Mouse (Mus musculus) forebrain, postnatal 0 days (tissue): ENCODE data around the gene Rnf144a. TPM values are rescaled to one million over a fixed set of nuclear protein-coding genes. Genes with fewer than 3 reads are reported as not detected.

Experiments
- ATAC-seq: fragments of 200-750 bp; cut with Nextera tagmentation; 2 replicates; pipeline ENCODE4 v1.8.0; 2017; ENCODE audit warnings: mild to moderate bottlenecking, moderate library complexity
- DNase-seq: peaks from one replicate; pipeline ENCODE4 v3.0.0-alpha.2; 2015
- H3K27ac ChIP-seq: fragments of 300-500 bp; sonication (generic); 2 replicates; pipeline ENCODE4 v1.5.1; 2014; ENCODE audit warnings: low read depth, mild to moderate bottlenecking, antibody characterized with exemption, low read length, moderate library complexity, mixed read lengths
- H3K27me3 ChIP-seq: fragments of 300-500 bp; sonication (generic); 2 replicates; pipeline ENCODE4 v1.6.1; 2014; ENCODE audit warnings: mild to moderate bottlenecking, low read length, mixed read lengths; ENCODE audit not compliant: insufficient read depth
- H3K36me3 ChIP-seq: fragments of 300-500 bp; sonication (generic); 2 replicates; pipeline ENCODE4 v1.6.1; 2014; ENCODE audit warnings: mild to moderate bottlenecking, moderate library complexity; ENCODE audit not compliant: insufficient read depth
- H3K4me1 ChIP-seq: fragments of 300-500 bp; sonication (generic); 2 replicates; pipeline ENCODE4 v1.6.1; 2014; ENCODE audit warnings: antibody characterized with exemption; ENCODE audit not compliant: insufficient read depth
- H3K4me2 ChIP-seq: fragments of 300-500 bp; sonication (generic); 2 replicates; pipeline ENCODE4 v1.6.1; 2014; ENCODE audit warnings: low read depth, mild to moderate bottlenecking, moderate library complexity
- H3K4me3 ChIP-seq: fragments of 300-500 bp; sonication (generic); 2 replicates; pipeline ENCODE4 v1.5.1; 2014; ENCODE audit warnings: low read depth, low read length, mixed read lengths
- H3K9ac ChIP-seq: fragments of 300-500 bp; sonication (generic); 2 replicates; pipeline ENCODE4 v1.6.1; 2014; ENCODE audit warnings: mild to moderate bottlenecking
- H3K9me3 ChIP-seq: fragments of 300-500 bp; sonication (generic); 2 replicates; pipeline ENCODE4 v1.6.1; 2016; ENCODE audit warnings: low read length
- CTCF ChIP-seq: sonication (generic); IDR thresholded peaks from 2 replicates; pipeline ENCODE4 v1.5.1; 2016; ENCODE audit warnings: antibody characterized with exemption, control low read depth, low read depth
- WGBS: fragments of 180-500 bp; shearing (Covaris S2); extraction: QIAGEN DNeasy Blood & Tissue Kit; methylation state at CpG from one replicate; pipeline ENCODE4 v1.1.7; 2014; 5-methylcytosine and 5-hydroxymethylcytosine counted together
- polyA plus RNA-seq: library from polyadenylated mRNA; unstranded; fragments of >200 nt; fragmentation: Nextera tagmentation; extraction: Ambion mirVana; gene quantifications from 2 replicates; pipeline ENCODE4 v1.2.1, GENCODE M21; 2015
- total RNA-seq: library from RNA; depleted of rRNA; stranded (reverse); fragments of >200 nt; gene quantifications from 2 replicates; pipeline ENCODE4 v1.2.3, GENCODE M21; 2014

Gene Rnf144a
- total and polyA plus RNA-seq, 2 experiments from 2014 or later: 23.1 to 39.1 TPM

- Histone ChIP-seq H3K4me1 (peaks cover 13% of the 10 kb centered on the region; the same call in 1 of the 2 replicates), H3K9ac (no peak overlapping the region), H3K4me2 (no peak overlapping the region), H3K36me3 (no peaks in the 10 kb centered on the region), H3K27ac (no peak overlapping the region), H3K27me3 (no peaks in the 10 kb centered on the region), H3K4me3 (no peak overlapping the region), H3K9me3 (no peaks in the 10 kb centered on the region)
- ATAC-seq (no peak), DNase-seq (no peak)
- 96% methylated on average over 1 of the region's 1 CpGs for WGBS
- TF ChIP-seq CTCF: no peak
These were observed 14.3 kb downstream of the Rnf144a start for GRCm38 (mm10) chr12:26400762-26401161.

- 83% methylated on average over 6 of the region's 6 CpGs for WGBS
- Histone ChIP-seq H3K4me1 (peaks cover 10% of the 10 kb centered on the region; the same call in 1 of the 2 replicates), H3K4me3 (no peak overlapping the region), H3K36me3 (no peaks in the 10 kb centered on the region), H3K9ac (no peak overlapping the region), H3K4me2 (no peak overlapping the region), H3K27ac (no peak overlapping the region), H3K9me3 (no peaks in the 10 kb centered on the region), H3K27me3 (no peaks in the 10 kb centered on the region)
- no peak for TF ChIP-seq CTCF
- DNase-seq (no peak), ATAC-seq (no peak)
These were observed 15.7 kb downstream of the Rnf144a start for GRCm38 (mm10) chr12:26399391-26399790.

GRCm38 (mm10) chr12:26398597-26398996 lies 16.5 kb downstream of the Rnf144a start:
- H3K27me3 ChIP-seq: no peaks in the 10 kb centered on the region
- H3K4me2 ChIP-seq: no peak overlapping the region
- H3K9ac ChIP-seq: no peak overlapping the region
- H3K36me3 ChIP-seq: no peaks in the 10 kb centered on the region
- no peak for TF ChIP-seq CTCF
- no peak overlapping the region for H3K4me3 ChIP-seq
- H3K4me1 ChIP-seq: peaks cover 10% of the 10 kb centered on the region; the same call in 1 of the 2 replicates
- no peak overlapping the region for H3K27ac ChIP-seq
- no peak for DNase-seq
- no peaks in the 10 kb centered on the region for H3K9me3 ChIP-seq
- 67% methylated on average over 2 of the region's 2 CpGs for WGBS
- no peak for ATAC-seq

GRCm38 (mm10) chr12:26394485-26395470 lies 20.3 kb downstream of the Rnf144a start:
- peak; percentile 87 for ATAC-seq
- Histone ChIP-seq H3K27me3 (no peaks in the 10 kb centered on the region), H3K27ac (peak overlapping the region; percentile 29), H3K4me3 (no peak overlapping the region), H3K9ac (no peak overlapping the region), H3K9me3 (no peaks in the 10 kb centered on the region), H3K4me1 (0 out of 2 replicates have a peak, but pooled peaks cover 3% of the 10 kb centered on the region), H3K36me3 (no peaks in the 10 kb centered on the region), H3K4me2 (no peak overlapping the region; the same call in 1 of the 2 replicates)
- WGBS: 28% methylated on average over 13 of the region's 13 CpGs
- no peak for TF ChIP-seq CTCF
- DNase-seq: peak; percentile 41

DNA sequence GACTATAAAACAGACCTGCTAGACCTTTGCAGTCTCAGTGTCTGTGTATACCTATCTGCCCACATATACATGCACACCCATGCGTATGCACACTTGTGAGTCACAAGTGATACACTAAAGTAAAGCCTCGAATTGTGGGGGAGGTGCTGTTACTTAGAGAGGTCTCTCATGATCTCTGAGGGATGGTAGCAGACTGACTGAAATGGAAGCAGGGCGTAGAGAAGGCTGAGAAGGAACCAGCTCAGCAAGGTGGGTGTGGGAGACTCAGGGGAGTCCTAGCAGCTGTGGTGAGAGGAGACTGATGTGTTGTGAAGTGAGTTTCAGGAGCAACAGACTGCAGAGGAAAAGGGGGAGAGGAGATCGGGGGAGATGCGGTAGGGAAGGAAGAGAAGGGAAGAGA lies 21.8 kb downstream of the Rnf144a start:
- WGBS: 84% methylated on average over 5 of the region's 5 CpGs

GRCm38 (mm10) chr12:26391162-26391561 lies 23.9 kb downstream of the Rnf144a start:
- Histone ChIP-seq H3K27me3 (no peaks in the 10 kb centered on the region), H3K4me3 (no peak overlapping the region), H3K4me1 (0 out of 2 replicates have a peak, but pooled peaks cover 3% of the 10 kb centered on the region), H3K4me2 (no peak overlapping the region), H3K9me3 (no peaks in the 10 kb centered on the region), H3K27ac (no peak overlapping the region), H3K9ac (no peak overlapping the region), H3K36me3 (peaks cover 31% of the 10 kb centered on the region)
- ATAC-seq (no peak), DNase-seq (no peak)
- 67% methylated on average over 1 of the region's 1 CpGs for WGBS
- TF ChIP-seq CTCF: no peak

More for the DNA sequence above, 21.8 kb downstream of the Rnf144a start:
- no peak for TF ChIP-seq CTCF
- no peak overlapping the region for H3K4me2 ChIP-seq
- no peak overlapping the region for H3K27ac ChIP-seq
- H3K27me3 ChIP-seq: no peaks in the 10 kb centered on the region
- H3K9me3 ChIP-seq: no peaks in the 10 kb centered on the region
- H3K36me3 ChIP-seq: peaks cover 13% of the 10 kb centered on the region
- no peak for ATAC-seq
- 0 out of 2 replicates have a peak, but pooled peaks cover 3% of the 10 kb centered on the region for H3K4me1 ChIP-seq
- no peak for DNase-seq
- no peak overlapping the region for H3K4me3 ChIP-seq
- H3K9ac ChIP-seq: no peak overlapping the region

- H3K9ac ChIP-seq: no peak overlapping the region
- no peak for ATAC-seq
- peaks cover 39% of the 10 kb centered on the region for H3K36me3 ChIP-seq
- no peak overlapping the region for H3K27ac ChIP-seq
- DNase-seq: no peak
- H3K4me3 ChIP-seq: no peak overlapping the region
- H3K4me2 ChIP-seq: no peak overlapping the region
- WGBS: 84% methylated on average over 6 of the region's 6 CpGs
- H3K9me3 ChIP-seq: no peaks in the 10 kb centered on the region
- no peak for TF ChIP-seq CTCF
- no peaks in the 10 kb centered on the region for H3K4me1 ChIP-seq
- H3K27me3 ChIP-seq: no peaks in the 10 kb centered on the region
These were observed 27.5 kb downstream of the Rnf144a start for GRCm38 (mm10) chr12:26387523-26387922.
